Mouse (Mus musculus) cerebellum, adult (tissue): ENCODE data around the gene Polr3c.
A peak's percentile ranks its signal among the peaks of the same experiment; 100 is the strongest.
"Not testable (repeated sequence)": the region's sequence is repeated elsewhere in the genome, so short reads cannot be mapped to it uniquely, and the experiment has no call there.

Experiments used
- ATAC-seq: cut with Nextera tagmentation; 2 replicates; pipeline ENCODE4 v1.9.2; 2017; ENCODE audit warnings: mild to moderate bottlenecking, moderate library complexity, mixed read lengths; ENCODE audit not compliant: insufficient number of reproducible peaks, low FRiP score, low TSS enrichment

The Polr3c gene

DNA sequence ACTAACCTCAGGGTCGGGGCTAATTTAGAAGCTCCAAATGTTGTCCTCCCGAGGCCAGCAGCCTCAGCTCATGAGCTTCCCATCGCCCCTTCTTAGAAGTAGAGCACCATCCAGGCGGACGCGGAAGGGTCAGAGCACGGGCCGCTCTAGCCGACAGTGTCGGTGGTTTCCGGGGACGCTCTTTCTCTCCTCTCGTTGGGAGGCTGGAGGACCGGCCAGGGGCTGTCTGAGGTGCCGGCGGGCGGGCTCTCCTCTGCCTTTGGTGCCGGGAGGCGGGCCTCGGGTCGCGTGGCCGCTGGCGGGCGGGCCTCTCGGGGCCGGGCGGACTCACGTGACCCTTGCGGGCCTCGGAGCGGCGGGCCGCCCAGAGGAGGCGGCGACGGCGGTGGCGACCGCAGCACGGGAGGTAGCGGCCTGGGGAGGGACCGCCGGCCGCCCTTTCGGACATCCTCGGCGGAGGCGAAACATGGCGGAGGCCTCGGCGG is at the start of gene Polr3c, which contains the start of gene Rnf115:
Polr3c (minus strand) TSS at position 286 of the 485 bp plus-strand sequence.
Rnf115 (plus strand) TSS at position 322 of the 485 bp plus-strand sequence.
- peak; percentile 98 for ATAC-seq

- no peak for ATAC-seq
These were observed 49.7 kb upstream of the Polr3c start for GRCm38 (mm10) chr3:96777120-96777519.

DNA sequence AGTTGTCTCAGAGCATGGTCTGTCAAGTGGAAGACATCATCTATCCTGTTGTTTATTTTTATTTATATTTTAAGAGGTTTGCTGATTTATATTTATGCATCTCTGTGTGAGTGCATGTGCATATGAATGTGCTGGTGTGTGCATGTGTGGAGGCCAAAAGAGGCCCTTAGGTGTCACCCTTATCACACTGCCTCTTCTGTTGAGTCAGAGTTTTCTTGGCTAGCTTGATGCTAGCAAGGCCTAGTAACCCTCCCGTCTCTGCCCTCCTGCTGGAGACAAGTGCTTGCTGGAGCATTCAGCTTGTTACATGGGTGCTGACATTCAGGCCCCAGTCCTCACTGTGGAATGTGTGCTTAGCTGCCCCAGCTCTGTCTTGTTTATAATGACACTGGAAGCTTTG is 45.5 kb upstream of the Polr3c start:
- ATAC-seq: no peak

DNA sequence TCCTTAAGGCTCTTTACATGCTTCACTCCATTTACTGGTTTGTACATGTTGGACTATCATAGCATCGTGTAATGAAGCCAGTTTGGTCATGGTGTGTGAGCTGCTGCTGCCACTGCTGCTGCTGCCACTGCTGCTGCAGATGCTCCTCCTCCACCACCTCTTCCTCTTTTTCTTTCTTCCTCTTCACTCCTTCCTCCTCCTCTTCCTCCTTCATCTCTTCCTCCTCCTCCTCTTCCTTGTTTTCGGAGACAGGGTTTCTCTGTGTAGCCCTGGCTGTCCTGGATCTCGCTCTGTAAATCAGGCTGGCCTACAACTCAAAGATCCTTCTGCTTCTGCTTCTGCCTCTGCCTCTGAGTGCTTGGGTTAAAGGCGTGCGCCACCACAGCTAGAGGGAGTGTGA is 42.5 kb upstream of the Polr3c start:
- ATAC-seq: no peak

DNA sequence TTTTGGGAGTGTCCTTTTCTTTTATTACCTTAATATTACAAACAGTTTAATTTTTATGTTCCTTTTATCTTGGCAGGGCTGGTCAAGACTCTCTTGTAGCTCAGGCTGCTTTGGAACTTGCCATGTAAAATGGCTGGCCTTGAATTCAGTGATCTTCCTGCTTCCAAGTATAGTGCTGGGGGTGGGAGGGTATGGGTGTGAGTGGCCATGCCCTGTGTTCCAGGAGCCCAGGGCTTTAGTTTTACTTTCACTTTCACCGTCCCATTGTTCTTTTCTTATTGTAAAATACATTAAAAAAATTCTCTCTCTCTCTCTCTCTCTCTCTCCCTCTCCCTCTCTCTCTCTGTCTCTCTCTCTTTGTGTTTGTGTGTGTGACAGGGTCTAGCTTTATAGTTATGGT is 37.1 kb upstream of the Polr3c start:
- ATAC-seq: no peak

- ATAC-seq: no peak
These were observed 32.3 kb upstream of the Polr3c start for GRCm38 (mm10) chr3:96759695-96760094.

DNA sequence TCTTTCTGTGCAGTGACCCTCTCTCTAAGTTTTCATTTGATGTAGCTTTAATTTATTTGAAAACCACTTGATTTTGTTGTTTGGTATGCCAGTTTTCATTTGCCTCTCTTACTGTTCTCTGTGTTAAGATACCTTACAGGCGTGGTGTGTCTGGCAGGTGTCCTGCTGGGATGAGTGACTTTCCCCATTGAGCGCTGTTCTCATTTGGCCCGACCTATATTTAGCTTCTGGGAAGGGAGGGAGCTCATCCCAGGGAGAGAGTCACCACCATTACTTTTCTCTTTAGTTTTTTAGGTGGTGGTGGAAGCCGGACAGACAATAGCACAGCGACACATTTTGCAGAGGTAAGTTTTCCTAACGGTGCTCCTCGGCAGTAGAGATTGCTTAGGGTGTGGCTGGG is 30.3 kb upstream of the Polr3c start:
- ATAC-seq: peak; percentile 66; the same call in 1 of the 2 replicates

DNA sequence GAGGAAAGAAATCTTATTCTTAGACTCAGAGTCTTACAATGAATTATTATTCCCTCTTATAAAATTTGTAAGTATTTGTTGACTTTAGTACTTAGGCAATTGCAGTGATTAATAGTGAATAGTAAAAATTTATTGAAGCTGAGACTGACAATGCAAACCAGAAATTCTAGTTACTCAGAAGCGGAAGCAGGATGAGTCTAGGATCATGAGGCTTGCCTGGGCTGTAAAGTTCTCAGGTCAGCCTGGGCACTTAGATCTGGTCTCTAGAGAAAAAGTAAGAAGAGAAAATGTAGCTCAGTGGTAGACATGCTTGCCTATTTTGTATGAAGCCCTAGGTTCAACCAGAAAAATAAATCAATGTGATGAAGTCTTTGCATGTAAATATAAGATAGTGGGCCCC is 28.5 kb upstream of the Polr3c start:
- no peak for ATAC-seq

DNA sequence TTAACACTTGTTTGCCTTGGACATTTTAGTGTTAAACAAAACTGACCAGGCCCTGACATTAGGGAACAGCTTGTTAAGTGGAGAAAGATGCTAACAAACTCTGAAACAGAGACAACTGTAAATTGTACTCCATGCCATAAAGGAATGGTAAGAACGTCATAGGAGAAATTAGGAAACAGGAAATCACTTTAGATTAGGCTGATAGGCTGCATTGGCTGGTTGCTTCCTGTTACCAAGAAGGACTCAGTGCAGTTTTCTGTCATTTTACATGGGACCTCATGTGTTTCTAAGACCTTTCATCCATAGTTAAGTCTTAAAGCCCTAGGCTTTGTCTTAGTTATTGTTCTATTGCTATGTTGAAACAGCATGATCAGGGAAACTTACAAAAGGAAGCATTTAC is 19.4 kb upstream of the Polr3c start:
- no peak for ATAC-seq

DNA sequence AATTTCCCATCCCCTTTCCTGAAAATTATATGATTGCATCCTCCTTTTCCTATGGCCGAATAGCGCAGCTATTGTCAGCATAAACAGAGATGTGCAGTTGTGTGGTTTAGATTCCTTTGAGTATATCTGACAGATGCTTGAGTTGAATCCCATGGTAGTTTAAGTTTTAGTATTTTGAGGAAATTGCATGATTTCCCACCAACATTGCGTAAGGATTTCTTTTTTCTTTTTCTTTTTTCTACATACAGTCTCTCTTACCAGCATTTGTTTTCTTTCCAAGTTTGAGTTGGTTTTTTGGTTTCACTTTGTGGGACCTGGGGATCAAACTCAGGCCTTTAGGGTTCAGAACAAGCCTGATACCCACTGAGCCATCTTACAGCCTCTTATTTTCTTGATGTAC is 16.9 kb upstream of the Polr3c start:
- ATAC-seq: no peak

GRCm38 (mm10) chr3:96740279-96740678 is 12.9 kb upstream of the Polr3c start:
- not testable (repeated sequence) for ATAC-seq

DNA sequence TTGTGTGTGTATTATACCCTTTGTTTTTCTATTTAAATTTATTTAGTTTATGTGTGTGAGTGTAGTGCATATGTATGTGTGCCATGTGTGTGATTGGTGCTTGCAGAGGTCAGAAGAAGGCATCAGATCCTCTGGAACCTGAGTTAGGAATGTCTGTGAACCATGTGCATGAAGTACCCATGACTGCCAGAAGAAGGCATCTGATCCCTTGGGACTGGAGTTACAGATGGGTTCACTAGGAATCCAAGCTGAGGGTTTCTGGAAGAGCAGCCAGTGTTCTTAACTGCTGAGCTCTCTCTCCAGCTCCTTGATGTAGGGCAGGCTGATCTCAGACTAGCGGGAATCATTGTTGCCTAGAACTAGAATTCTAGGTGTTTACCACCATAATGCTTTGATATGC is 10.6 kb upstream of the Polr3c start:
- ATAC-seq: no peak

GRCm38 (mm10) chr3:96737013-96737740 is 9.7 kb upstream of the Polr3c start:
- ATAC-seq: no peak

GRCm38 (mm10) chr3:96735200-96735599 is 7.8 kb upstream of the Polr3c start:
- no peak for ATAC-seq

- ATAC-seq: no peak
These were observed 6.6 kb upstream of the Polr3c start for GRCm38 (mm10) chr3:96733984-96734383.

DNA sequence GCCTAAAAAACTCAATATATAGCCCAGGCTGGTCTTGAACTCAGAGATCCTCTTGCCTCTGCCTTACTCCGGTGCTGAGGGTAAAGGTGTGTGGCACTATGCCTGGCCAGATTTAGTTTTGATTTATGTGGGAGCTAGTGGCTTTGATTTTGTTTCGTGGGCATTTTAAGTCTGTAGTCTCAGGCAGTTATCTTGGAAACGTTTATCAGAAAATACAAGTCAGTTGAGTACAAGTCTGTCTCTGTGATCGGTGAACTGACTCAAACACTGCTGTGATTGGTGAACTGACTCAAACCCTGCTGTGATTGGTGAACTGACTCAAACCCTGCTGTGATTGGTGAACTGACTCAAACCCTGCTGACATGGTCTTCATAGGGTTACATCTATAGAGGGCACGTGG is 3.4 kb upstream of the Polr3c start:
- ATAC-seq: no peak

- ATAC-seq: no peak
These were observed 2.0 kb upstream of the Polr3c start for GRCm38 (mm10) chr3:96729403-96729784.

GRCm38 (mm10) chr3:96728634-96729402 is 1.4 kb upstream of the Polr3c start:
- ATAC-seq: no peak

- ATAC-seq: no peak; the same call in none of the 2 replicates
These were observed 603 bp upstream of the Polr3c start for GRCm38 (mm10) chr3:96727828-96728633.

- peak; percentile 91 for ATAC-seq
These were observed 8.3 kb downstream of the Polr3c start for GRCm38 (mm10) chr3:96719173-96719572.

DNA sequence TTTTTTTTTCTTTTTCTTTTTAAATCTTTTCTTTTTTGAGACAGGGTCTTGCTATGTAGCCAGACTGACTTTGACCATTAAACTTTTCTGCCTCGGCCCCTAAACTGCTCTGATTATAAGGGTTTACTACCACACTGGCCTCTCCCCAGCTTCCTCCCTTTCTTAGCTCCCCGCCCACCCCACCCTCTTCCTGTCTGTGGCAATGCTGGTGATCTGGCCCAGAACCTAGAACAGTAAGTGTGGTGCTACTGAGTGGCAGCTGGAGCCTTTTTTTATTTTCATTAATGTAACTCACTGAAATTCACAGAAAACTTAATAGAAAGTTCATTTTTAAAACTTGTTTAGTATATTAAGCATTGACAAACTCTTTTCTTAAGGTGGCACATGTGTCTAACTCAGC is 11.6 kb downstream of the Polr3c start:
- ATAC-seq: no peak
